Mouse (Mus musculus) thymus, adult 2 months (tissue): ENCODE measurements at regions not wholly inside any gene's neighbourhood (a gene's known extent, or its start where the extent isn't known, plus 50 kb on each side); places are given as distances from the start of the nearest gene placed in this dataset.

Experiments
- DNase-seq: peaks from one replicate; pipeline ENCODE4 v3.0.0; 2021
- H3K27ac ChIP-seq: fragments of 200-500 bp; 2 replicates; pipeline ENCODE4 v1.5.1; 2012; ENCODE audit warnings: low read length, control low read depth; ENCODE audit not compliant: control insufficient read depth, insufficient read depth
- H3K27me3 ChIP-seq: fragments of 200-500 bp; 2 replicates; pipeline ENCODE4 v1.6.1; 2012; ENCODE audit warnings: mild to moderate bottlenecking, low read length, moderate library complexity, mixed read lengths; ENCODE audit not compliant: control insufficient read depth, insufficient read depth
- H3K36me3 ChIP-seq: fragments of 200-500 bp; 2 replicates; pipeline ENCODE4 v1.6.1; 2012; ENCODE audit warnings: mild to moderate bottlenecking, low read length, moderate library complexity; ENCODE audit not compliant: control insufficient read depth, insufficient read depth
- H3K4me1 ChIP-seq: fragments of 200-500 bp; replicated peaks from 2 replicates; pipeline ENCODE4 v1.6.1; 2012; ENCODE audit warnings: low read length; ENCODE audit not compliant: control insufficient read depth, insufficient read depth
- H3K4me3 ChIP-seq: fragments of 200-500 bp; 2 replicates; pipeline ENCODE4 v1.5.1; 2012; ENCODE audit warnings: mild to moderate bottlenecking, low read length, control low read depth, moderate library complexity; ENCODE audit not compliant: control insufficient read depth, insufficient read depth
- CTCF ChIP-seq: fragments of 200-500 bp; IDR thresholded peaks from 2 replicates; pipeline ENCODE4 v1.5.1; 2012; ENCODE audit warnings: mild to moderate bottlenecking, control low read depth, low read length, moderate library complexity, borderline replicate concordance; ENCODE audit not compliant: control insufficient read depth, poor library complexity, insufficient read depth; ENCODE audit errors: extremely low read depth
- POLR2A ChIP-seq: fragments of 200-500 bp; IDR thresholded peaks from 2 replicates; pipeline ENCODE4 v1.6.1; 2012; ENCODE audit warnings: mild to moderate bottlenecking, low read length, control low read depth, moderate library complexity; ENCODE audit not compliant: control insufficient read depth, poor library complexity, insufficient read depth; ENCODE audit errors: extremely low read depth
- WGBS: fragments of 180-500 bp; shearing (Covaris S2); methylation state at CpG from one replicate; pipeline ENCODE4 v1.1.7; 2018; 5-methylcytosine and 5-hydroxymethylcytosine counted together

DNA sequence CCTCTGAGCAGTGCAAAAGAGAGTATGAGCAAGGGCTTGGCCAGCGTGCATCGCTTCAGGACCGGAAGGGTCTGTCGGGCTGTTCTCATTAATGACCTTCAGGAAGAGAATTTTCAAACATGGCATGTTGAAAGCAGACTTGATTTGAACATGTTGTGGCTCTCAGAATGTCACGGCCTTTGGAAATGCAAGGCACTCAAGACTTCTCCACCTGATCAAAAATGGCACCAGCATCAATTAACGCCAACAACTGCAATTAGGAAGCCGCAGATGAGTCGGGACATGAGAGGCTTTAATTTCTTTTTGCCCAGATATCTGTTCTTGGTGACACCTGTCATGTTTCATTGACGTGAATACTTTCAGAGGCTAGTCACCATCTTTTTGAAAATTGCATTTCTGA, 396.5 kb downstream of the Rnd3 start:
- no peak for DNase-seq
- Histone ChIP-seq H3K27ac (no peak overlapping the region), H3K4me3 (no peak overlapping the region), H3K4me1 (no peaks in the 10 kb centered on the region), H3K27me3 (no peaks in the 10 kb centered on the region), H3K36me3 (no peaks in the 10 kb centered on the region)
- WGBS: 94% methylated on average over 9 of the region's 9 CpGs
- TF ChIP-seq CTCF (no peak), POLR2A (no peak)

DNA sequence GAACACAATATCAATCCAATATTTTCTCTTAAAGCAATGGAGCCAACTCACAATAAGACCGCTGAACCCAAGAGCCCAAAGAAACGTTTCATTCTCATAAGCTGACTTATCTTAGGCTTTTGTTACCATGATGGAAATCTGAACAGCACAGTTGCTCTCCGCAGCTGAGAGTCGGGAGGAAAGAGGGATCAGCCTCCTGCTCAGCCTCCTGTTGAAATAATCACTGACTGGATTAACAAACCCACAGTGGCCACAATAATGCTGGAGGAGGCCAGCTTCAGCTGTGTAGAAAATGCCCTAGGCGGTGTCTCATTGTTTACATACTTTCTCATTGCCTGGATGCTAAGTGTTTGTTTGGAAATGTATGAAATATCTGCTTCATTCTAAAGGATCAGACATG, 398.1 kb downstream of the Rnd3 start:
- 89% methylated on average over 5 of the region's 5 CpGs for WGBS
- TF ChIP-seq POLR2A: no peak
- TF ChIP-seq CTCF: no peak
- no peak for DNase-seq
- Histone ChIP-seq H3K27me3 (no peaks in the 10 kb centered on the region), H3K27ac (no peak overlapping the region), H3K4me3 (no peak overlapping the region), H3K36me3 (no peaks in the 10 kb centered on the region), H3K4me1 (no peaks in the 10 kb centered on the region)

DNA sequence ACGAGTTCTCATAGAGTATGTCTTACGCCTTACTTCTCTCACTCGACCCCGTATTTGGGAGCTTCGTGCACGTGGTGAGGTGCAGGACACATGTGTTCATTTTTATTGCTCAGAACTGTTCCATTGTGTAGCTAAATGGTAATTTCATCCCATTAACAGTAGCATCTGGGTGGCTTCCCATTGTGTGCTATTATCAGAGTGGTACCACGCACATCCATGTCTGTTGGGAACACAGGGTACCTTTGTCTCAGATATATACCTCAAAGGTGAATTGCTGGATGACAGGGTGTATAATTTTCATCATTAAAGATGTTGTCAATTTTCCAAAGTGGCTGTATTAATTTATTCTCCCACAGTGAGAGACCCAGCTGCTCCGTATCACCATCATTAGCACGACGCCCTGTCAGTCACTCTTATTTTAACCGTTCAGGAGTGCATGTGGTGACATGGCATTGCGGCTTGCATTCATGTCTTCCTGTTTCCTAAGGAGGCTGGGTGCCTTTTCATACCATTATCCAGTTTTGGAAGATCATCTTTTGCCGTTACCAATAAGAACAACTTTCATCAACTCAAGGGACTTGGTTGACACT, 404.2 kb downstream of the Rnd3 start:
- TF ChIP-seq CTCF: no peak
- TF ChIP-seq POLR2A: no peak
- Histone ChIP-seq H3K4me1 (no peaks in the 10 kb centered on the region), H3K36me3 (no peaks in the 10 kb centered on the region), H3K4me3 (no peak overlapping the region), H3K27ac (no peak overlapping the region), H3K27me3 (no peaks in the 10 kb centered on the region)
- DNase-seq: no peak
- 98% methylated on average over 13 of the region's 13 CpGs for WGBS

DNA sequence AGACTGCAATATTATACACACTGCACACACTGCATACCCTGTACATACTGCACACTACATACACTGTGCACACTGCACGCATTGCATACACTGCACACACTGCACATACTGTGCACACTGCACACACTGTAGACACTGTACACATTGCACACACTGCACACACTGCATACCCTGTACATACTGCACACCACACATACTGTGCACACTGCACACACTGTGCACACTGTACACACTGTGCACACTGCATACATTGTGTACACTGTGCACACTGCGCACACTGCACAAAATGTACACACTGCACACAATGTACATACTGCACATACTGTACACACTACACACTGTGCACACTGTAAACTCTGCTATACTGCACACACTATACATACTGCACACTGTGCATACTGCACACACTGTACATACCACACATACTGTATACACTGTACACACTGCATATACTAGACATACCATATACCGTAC, 405.1 kb downstream of the Rnd3 start:
- H3K4me1 ChIP-seq: no peaks in the 10 kb centered on the region
- WGBS: 97% methylated on average over 3 of the region's 3 CpGs
- no peak for TF ChIP-seq POLR2A
- TF ChIP-seq CTCF: no peak
- no peak overlapping the region for H3K4me3 ChIP-seq
- H3K36me3 ChIP-seq: no peaks in the 10 kb centered on the region
- DNase-seq: no peak
- no peaks in the 10 kb centered on the region for H3K27me3 ChIP-seq
- no peak overlapping the region for H3K27ac ChIP-seq

DNA sequence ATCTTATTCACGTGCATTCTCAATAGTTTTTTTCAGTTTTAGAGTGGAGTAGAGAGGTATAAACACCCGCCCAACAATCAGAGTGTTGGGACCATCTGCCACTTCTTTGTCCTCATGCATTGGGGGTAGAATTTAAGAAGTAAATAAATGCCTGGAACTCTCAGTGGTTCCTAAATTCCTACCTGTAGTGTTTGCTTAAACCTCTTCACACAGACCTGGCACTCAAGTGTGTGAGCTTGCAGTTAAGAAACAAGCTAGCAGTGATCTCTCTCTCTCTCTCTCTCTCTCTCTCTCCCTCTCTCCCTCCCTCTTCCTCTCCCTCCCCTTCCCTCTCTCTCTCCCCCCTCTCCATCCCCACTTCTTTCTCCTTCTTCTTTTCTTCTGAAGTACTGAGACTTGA, 406.5 kb downstream of the Rnd3 start:
- 90% methylated on average over 2 of the region's 2 CpGs for WGBS
- no peak overlapping the region for H3K4me3 ChIP-seq
- no peak overlapping the region for H3K27ac ChIP-seq
- H3K36me3 ChIP-seq: no peaks in the 10 kb centered on the region
- no peaks in the 10 kb centered on the region for H3K27me3 ChIP-seq
- DNase-seq: no peak
- H3K4me1 ChIP-seq: no peaks in the 10 kb centered on the region
- TF ChIP-seq POLR2A (no peak), CTCF (no peak)

DNA sequence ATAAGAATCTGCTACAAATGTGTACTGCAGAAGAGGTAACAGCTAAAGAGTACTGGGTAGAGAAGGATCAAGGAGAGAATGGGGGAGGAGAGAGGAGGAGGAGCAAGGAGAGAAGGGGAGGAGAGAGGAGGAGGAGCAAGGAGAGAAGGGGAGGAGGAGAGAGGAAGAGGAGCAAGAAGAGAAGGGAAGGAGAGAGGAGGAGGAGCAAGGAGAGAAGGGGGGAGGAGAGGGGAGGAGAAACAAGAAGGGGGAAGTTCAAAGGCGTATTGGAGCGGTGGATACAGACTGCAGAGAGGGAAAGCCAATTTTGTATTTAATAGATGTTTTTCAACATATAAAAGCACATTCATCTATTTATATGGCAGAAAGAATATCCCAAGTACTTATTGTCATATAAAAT, 407.6 kb downstream of the Rnd3 start:
- DNase-seq: no peak
- TF ChIP-seq POLR2A (no peak), CTCF (no peak)
- no peaks in the 10 kb centered on the region for H3K36me3 ChIP-seq
- H3K27me3 ChIP-seq: no peaks in the 10 kb centered on the region
- H3K4me1 ChIP-seq: no peaks in the 10 kb centered on the region
- H3K4me3 ChIP-seq: no peak overlapping the region
- 32% methylated on average over 2 of the region's 2 CpGs for WGBS
- H3K27ac ChIP-seq: no peak overlapping the region

DNA sequence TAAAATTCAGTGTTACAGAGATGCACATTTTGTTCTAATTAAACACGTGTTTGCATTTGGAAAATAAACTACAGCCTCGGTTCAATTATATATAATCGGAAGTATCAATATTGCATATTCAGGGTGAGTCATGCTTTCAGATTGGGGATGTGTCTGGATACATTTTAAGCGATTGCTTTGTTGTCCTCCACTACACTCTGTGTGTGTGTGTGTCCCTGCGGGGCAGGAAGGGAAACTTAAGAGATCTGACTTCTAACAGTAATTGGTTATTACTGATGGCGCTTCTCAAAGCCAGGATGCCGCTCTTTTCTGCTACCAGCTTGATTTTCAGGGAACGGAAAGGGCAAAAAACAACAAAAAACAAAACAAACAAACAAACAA, 409.3 kb downstream of the Rnd3 start:
- 94% methylated on average over 8 of the region's 8 CpGs for WGBS

More for the DNA sequence above, 409.3 kb downstream of the Rnd3 start:
- H3K4me1 ChIP-seq: no peaks in the 10 kb centered on the region
- no peak overlapping the region for H3K4me3 ChIP-seq
- H3K27ac ChIP-seq: no peak overlapping the region
- no peak for DNase-seq
- no peaks in the 10 kb centered on the region for H3K27me3 ChIP-seq
- H3K36me3 ChIP-seq: no peaks in the 10 kb centered on the region
- no peak for TF ChIP-seq POLR2A
- no peak for TF ChIP-seq CTCF
